Mouse (Mus musculus) heart, embryonic 16.5 days (tissue): Measurements from ENCODE around the gene Cygb. TPM values are rescaled to one million over a fixed set of nuclear protein-coding genes. Genes with fewer than 3 reads are reported as not detected.

Experiments used
- ATAC-seq: fragments of 200-750 bp; cut with Nextera tagmentation; replicated peaks from 2 replicates; pipeline ENCODE4 v1.8.0; 2017; ENCODE audit warnings: moderate number of reproducible peaks; ENCODE audit not compliant: insufficient read depth, low FRiP score; ENCODE audit errors: extremely low read depth
- H3K27ac ChIP-seq: fragments of 300-500 bp; sonication (generic); 2 replicates; pipeline ENCODE4 v1.5.1; 2014; ENCODE audit warnings: mild to moderate bottlenecking, low read length, control low read depth, moderate library complexity
- H3K27me3 ChIP-seq: fragments of 300-500 bp; sonication (generic); 2 replicates; pipeline ENCODE4 v1.6.1; 2014; ENCODE audit warnings: low read length, mixed read lengths; ENCODE audit not compliant: control insufficient read depth, insufficient read depth
- H3K36me3 ChIP-seq: fragments of 300-500 bp; sonication (generic); 2 replicates; pipeline ENCODE4 v1.6.1; 2014; ENCODE audit not compliant: control insufficient read depth, insufficient read depth
- H3K4me1 ChIP-seq: fragments of 300-500 bp; sonication (generic); 2 replicates; pipeline ENCODE4 v1.6.1; 2014; ENCODE audit warnings: low read length, mixed read lengths; ENCODE audit not compliant: control insufficient read depth, insufficient read depth
- H3K4me2 ChIP-seq: fragments of 300-500 bp; sonication (generic); 2 replicates; pipeline ENCODE4 v1.6.1; 2014; ENCODE audit warnings: low read depth, mild to moderate bottlenecking, control low read depth, low read length
- H3K4me3 ChIP-seq: fragments of 300-500 bp; sonication (generic); 2 replicates; pipeline ENCODE4 v1.5.1; 2014; ENCODE audit warnings: mild to moderate bottlenecking, control low read depth, low read length
- H3K9ac ChIP-seq: fragments of 300-500 bp; sonication (generic); 2 replicates; pipeline ENCODE4 v1.6.1; 2014; ENCODE audit warnings: low read length, control low read depth
- H3K9me3 ChIP-seq: fragments of 300-500 bp; sonication (generic); replicated peaks from 2 replicates; pipeline ENCODE4 v1.6.1; 2016; ENCODE audit warnings: low read length; ENCODE audit not compliant: control insufficient read depth
- WGBS: fragments of 180-500 bp; shearing (Covaris S2); extraction: QIAGEN DNeasy Blood & Tissue Kit; methylation state at CpG from one replicate; pipeline ENCODE4 v1.1.7; 2014; 5-methylcytosine and 5-hydroxymethylcytosine counted together
- polyA plus RNA-seq: library from polyadenylated mRNA; unstranded; fragments of >200 nt; fragmentation: Nextera tagmentation; extraction: Ambion mirVana; gene quantifications from 2 replicates; pipeline ENCODE4 v1.2.1, GENCODE M21; 2015

Gene Cygb
- polyA plus RNA-seq, 1 experiment from 2014 or later = 12.3 TPM

DNA sequence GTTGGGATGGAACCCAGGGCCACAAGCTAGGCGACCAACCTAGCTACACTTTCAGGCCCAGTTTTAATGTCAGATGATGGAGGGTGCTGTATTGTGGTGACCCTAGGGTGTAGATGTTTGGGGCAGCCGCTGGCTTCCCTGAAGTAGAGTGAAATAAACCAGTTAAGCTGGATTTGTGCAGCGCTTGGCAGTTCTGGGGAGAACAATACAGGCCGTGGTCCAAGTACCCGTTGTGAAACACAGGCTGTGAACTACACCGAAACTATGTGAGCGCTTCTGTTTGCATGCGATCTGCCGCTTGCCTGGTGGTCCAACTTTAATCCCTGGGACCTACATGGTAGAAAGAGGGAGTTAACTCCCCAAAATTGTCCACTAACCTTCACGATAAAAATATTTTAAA lies 21.2 kb downstream of the Cygb start:
- ATAC-seq = no peak
- no peak overlapping the region for H3K27ac ChIP-seq
- no peak overlapping the region for H3K9ac ChIP-seq
- WGBS = 74% methylated on average over 10 of the region's 10 CpGs
- no peaks in the 10 kb centered on the region for H3K36me3 ChIP-seq
- no peak overlapping the region for H3K4me3 ChIP-seq
- H3K4me2 ChIP-seq = no peak overlapping the region
- no peaks in the 10 kb centered on the region for H3K9me3 ChIP-seq
- no peaks in the 10 kb centered on the region for H3K27me3 ChIP-seq
- peaks cover 12% of the 10 kb centered on the region; the same call in 1 of the 2 replicates for H3K4me1 ChIP-seq

DNA sequence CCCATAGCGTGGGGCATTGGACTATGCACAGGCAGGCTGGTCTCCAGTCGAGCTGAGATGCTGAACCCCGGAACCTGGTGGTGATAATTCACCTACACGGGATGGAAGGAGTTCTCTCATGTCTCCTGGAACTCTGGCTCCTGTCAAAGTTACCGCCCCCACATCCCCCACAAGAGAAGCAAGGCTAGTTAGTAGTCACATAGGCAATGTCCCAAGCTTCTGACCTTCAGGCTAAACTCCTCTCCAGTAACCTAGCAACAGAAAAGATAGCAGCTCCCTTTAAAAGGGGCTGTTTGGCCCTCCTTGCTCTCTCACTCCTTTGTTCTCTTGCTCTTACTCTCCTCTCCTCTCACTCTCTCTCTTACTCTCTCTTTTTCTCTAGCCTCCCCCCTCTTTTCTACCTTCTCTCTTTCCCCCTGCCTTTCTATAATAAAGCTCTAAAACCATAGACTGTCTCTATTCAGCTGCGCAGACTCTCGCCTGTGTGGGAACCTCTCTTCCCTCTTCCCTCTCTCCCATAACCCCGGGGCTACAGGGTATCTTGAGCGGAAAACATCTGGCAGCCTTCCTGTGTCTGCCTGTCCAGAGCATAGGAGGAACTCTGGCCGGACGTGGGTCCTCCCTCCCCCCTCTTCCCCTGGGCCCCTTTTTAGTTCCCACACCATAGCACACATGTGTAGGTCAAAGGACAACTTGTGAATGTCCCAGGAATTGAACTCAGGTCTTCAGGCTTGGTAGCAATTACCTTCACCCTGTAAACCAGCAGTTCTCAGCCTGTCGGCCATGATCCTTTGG lies 23.7 kb downstream of the Cygb start:
- Histone ChIP-seq H3K27ac (peak overlapping the region; percentile 51), H3K4me2 (no peak overlapping the region), H3K9me3 (no peaks in the 10 kb centered on the region), H3K36me3 (no peaks in the 10 kb centered on the region), H3K4me3 (no peak overlapping the region), H3K4me1 (peaks cover 22% of the 10 kb centered on the region), H3K27me3 (no peaks in the 10 kb centered on the region), H3K9ac (no peak overlapping the region; the same call in 1 of the 2 replicates)
- WGBS = 35% methylated on average over 12 of the region's 12 CpGs
- peak; percentile 35 for ATAC-seq

DNA sequence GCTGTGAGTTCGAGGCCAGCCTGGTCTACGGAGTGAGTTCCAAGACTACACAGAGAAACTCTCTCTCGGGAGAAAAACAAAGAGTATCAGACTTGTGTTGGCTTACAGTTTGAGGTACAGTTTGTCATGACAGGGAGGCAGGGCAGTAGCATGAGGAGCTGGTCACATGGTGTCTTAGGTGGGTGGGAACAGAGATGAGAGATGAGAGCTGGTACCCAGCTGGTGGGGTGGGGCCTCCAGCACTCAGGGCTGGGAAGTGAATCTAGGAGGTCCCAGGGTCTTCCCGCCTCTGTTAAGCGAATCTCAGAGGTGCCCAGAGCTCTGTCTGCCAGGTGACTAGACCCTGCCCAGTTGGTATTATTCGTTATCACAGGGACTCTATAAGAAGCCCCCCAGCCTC lies 24.6 kb downstream of the Cygb start:
- H3K4me1 ChIP-seq = peaks cover 31% of the 10 kb centered on the region
- 83% methylated on average over 6 of the region's 6 CpGs for WGBS
- no peak overlapping the region for H3K9ac ChIP-seq
- no peak overlapping the region for H3K4me3 ChIP-seq
- no peak overlapping the region for H3K4me2 ChIP-seq
- H3K36me3 ChIP-seq = no peaks in the 10 kb centered on the region
- no peak for ATAC-seq
- no peaks in the 10 kb centered on the region for H3K9me3 ChIP-seq
- peak overlapping the region; percentile 51 for H3K27ac ChIP-seq
- H3K27me3 ChIP-seq = no peaks in the 10 kb centered on the region

DNA sequence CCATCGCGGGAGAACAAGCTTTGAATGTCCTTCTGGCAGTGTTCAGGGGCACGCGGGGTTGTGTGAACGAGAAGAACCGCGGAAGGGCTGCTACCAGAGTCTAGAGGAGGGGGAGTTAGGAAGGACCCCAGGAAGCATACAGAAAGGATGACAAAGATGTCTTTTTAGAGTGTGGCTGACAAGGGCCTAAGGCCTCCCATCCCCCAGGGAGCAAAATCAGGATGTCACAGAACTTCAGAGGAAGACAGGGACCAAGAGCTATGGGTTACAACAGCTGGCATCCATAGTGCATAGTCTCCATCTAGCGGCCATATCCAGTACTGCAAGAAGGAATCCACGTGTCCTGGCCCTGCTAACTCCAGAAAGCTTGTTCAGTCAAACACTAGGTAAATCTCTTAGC lies 25.4 kb downstream of the Cygb start:
- no peak; the same call in 1 of the 2 replicates for ATAC-seq
- H3K27ac ChIP-seq = no peak overlapping the region
- no peak overlapping the region for H3K4me3 ChIP-seq
- H3K9ac ChIP-seq = no peak overlapping the region
- no peaks in the 10 kb centered on the region for H3K9me3 ChIP-seq
- H3K27me3 ChIP-seq = no peaks in the 10 kb centered on the region
- 55% methylated on average over 9 of the region's 9 CpGs for WGBS
- peaks cover 33% of the 10 kb centered on the region for H3K4me1 ChIP-seq
- no peaks in the 10 kb centered on the region for H3K36me3 ChIP-seq
- no peak overlapping the region for H3K4me2 ChIP-seq

DNA sequence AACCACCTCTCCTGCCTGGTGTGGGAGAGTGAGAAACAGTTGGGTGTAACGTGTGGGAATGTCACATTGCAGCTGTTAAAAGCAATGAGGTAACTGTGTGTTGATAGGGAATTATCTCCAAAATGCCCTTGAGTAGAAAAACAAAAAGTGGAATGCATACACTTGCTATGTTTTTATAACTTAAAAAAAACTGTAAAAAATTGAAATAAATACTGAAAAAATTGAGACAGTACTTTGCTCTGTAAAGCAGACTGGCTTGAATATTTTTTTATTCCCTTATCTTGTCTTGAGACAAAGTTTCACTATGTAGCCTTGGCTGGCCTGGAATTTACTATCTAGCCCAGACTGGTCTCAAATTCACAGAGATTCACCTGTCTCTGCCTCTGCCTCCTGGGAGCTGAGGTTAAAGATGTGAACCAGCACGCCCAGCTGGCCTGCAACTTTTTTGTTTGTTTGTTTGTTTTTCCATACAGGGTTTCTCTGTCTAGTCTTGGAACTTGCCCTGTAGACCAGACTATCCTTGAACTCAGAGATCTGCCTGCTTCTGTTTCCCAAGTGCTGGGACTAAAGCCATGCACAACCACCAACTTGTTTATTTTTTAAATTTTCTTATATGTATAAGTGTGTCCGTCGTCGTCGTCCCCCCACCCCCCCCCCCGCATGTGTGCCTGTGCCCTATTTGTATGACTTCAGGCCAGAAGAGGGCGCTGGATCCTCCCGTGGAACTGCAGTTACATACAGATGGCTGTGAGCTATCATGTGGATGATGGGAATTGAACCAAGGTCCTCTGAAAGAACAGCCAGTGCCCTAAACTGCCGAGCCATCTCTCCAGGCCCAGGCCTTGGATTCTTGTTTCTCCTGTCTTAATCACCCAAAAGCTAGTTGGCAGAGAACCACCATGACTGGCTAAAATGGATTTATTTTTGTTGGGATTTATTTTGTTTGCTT lies 26.8 kb downstream of the Cygb start:
- H3K4me2 ChIP-seq = no peak overlapping the region
- H3K27me3 ChIP-seq = no peaks in the 10 kb centered on the region
- H3K27ac ChIP-seq = peak overlapping the region; percentile 24; the same call in 1 of the 2 replicates
- H3K4me1 ChIP-seq = peaks cover 41% of the 10 kb centered on the region
- no peaks in the 10 kb centered on the region for H3K36me3 ChIP-seq
- no peak overlapping the region for H3K4me3 ChIP-seq
- no peaks in the 10 kb centered on the region for H3K9me3 ChIP-seq
- ATAC-seq = no peak
- 35% methylated on average over 10 of the region's 10 CpGs for WGBS
- H3K9ac ChIP-seq = no peak overlapping the region

DNA sequence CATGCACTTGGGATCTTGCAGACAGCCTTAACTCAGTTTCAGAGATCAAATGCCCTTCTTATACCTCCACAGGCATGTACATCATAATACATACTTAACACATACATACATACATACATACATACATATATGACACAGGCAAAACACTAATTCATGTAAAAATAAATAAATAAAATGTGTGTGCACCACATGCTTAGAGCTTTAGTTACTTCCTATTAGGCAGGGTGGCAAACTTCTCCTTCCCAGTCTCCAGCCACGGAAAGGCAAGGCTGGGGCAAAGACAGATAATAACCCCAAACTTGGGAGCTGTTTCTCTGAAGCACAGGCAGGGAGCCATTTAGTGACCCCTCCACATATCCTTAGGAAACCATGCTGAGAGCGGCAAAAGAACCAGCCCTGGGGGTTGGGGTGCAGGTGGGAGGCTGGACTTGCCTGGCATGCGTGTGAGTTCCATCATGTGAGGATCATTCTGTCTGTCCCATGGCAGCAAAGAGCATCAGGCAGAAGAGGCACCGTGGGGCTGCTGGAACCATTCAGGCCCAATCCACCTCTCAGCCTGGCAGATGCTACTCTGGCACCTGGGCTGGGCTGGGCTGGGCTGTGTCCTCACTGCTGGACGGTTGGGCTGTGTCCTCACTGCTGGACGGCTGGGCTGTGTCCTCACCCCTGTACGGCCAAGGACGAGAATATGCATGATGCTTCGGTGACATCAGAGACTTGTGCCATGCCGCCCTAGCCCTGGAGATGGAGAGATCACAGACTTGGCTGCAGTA lies 27.6 kb downstream of the Cygb start, which contains the start of gene Rhbdf2:
Gene Rhbdf2, minus strand, starts transcription at position 721 of the 773 bp plus-strand sequence.
- 46% methylated on average over 10 of the region's 10 CpGs for WGBS
- peaks cover 50% of the 10 kb centered on the region for H3K4me1 ChIP-seq

DNA sequence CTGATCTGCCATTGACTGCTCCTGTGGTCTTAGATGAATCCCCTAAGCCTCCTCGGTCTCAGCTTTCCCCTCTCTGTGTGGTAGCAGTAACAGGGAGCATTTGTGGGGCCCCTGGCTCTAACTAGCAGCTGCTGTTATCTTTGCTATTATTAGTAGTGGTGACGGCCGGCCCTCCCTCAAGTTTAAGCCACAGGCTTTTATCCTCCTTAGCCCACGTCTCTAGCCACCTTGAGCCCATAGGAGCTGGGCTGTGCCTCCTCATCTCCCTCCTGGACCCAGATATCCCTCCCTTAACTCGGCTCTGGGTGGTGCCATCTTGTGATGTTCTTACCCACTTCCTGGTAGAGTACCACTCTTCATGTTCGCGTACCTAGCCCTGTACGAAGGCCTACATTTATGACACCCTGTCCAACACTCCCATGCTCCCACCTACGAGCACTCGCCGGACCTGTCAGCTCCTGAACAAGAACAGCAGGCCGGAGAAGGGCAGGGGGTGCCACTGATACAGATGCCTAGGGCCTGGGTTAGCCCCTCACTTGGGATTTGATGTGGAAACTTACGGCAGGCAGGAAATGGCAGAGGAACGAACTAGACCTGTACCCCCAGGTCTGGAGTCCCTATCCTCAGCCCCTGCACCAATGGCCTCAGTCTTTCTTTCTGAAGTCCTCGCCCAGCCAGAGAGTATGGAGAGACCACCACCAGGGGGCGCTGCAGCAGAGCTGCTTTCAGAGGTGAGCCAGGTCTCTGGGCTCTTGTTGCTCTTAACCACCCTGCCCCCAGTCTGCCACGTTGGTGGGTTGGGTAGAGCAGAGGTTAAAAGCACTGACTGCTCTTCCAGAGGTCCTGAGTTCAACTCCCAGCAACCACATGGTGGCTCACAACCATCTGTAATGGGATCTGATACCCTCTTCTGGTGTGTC lies 28.8 kb downstream of the Cygb start:
- H3K4me3 ChIP-seq = no peak overlapping the region
- no peak overlapping the region for H3K9ac ChIP-seq
- peak overlapping the region; percentile 53 for H3K27ac ChIP-seq
- peak overlapping the region; percentile 20; the same call in 1 of the 2 replicates for H3K4me2 ChIP-seq
- WGBS = 59% methylated on average over 17 of the region's 17 CpGs
- no peaks in the 10 kb centered on the region for H3K27me3 ChIP-seq
- ATAC-seq = no peak
- peaks cover 58% of the 10 kb centered on the region for H3K4me1 ChIP-seq
- no peaks in the 10 kb centered on the region for H3K36me3 ChIP-seq
- no peaks in the 10 kb centered on the region for H3K9me3 ChIP-seq

More for the DNA sequence above, 27.6 kb downstream of the Cygb start, which contains the start of gene Rhbdf2:
- Histone ChIP-seq H3K9me3 (no peaks in the 10 kb centered on the region), H3K4me2 (no peak within 1 kb of the TSS), H3K27me3 (no peaks in the 10 kb centered on the region), H3K4me3 (no peak within 1 kb of the TSS), H3K36me3 (no peaks in the 10 kb centered on the region), H3K9ac (0 out of 2 replicates have a peak within 1 kb of the TSS, but pooled peaks have one; percentile 7), H3K27ac (peak within 1 kb of the TSS; percentile 24; the same call in 1 of the 2 replicates)
- ATAC-seq = no peak; the same call in 1 of the 2 replicates
